Mouse (Mus musculus) forebrain, embryonic 13.5 days (tissue): Measurements from ENCODE around the gene Psors1c2. TPM values are rescaled to one million over a fixed set of nuclear protein-coding genes. Genes with fewer than 3 reads are reported as not detected.
A peak's percentile ranks its signal among the peaks of the same experiment; 100 is the strongest.

ENCODE experiments used
- ATAC-seq: fragments of 200-750 bp; cut with Nextera tagmentation; 2 replicates; pipeline ENCODE4 v1.8.0; 2017
- H3K27ac ChIP-seq: fragments of 300-500 bp; sonication (generic); 2 replicates; pipeline ENCODE4 v1.5.1; 2015; ENCODE audit warnings: inconsistent platforms, mild to moderate bottlenecking, moderate library complexity
- H3K27me3 ChIP-seq: fragments of 300-500 bp; sonication (generic); 2 replicates; pipeline ENCODE4 v1.6.1; 2015; ENCODE audit warnings: mild to moderate bottlenecking, inconsistent platforms
- H3K36me3 ChIP-seq: fragments of 300-500 bp; sonication (generic); 2 replicates; pipeline ENCODE4 v1.6.1; 2015; ENCODE audit warnings: mild to moderate bottlenecking, inconsistent platforms; ENCODE audit not compliant: poor library complexity, severe bottlenecking
- H3K4me1 ChIP-seq: fragments of 300-500 bp; sonication (generic); 2 replicates; pipeline ENCODE4 v1.6.1; 2015; ENCODE audit warnings: inconsistent platforms
- H3K4me2 ChIP-seq: fragments of 300-500 bp; sonication (generic); 2 replicates; pipeline ENCODE4 v1.6.1; 2015; ENCODE audit warnings: inconsistent platforms, mild to moderate bottlenecking, moderate library complexity
- H3K4me3 ChIP-seq: fragments of 300-500 bp; sonication (generic); 2 replicates; pipeline ENCODE4 v1.5.1; 2015; ENCODE audit warnings: mild to moderate bottlenecking, inconsistent platforms
- H3K9ac ChIP-seq: fragments of 300-500 bp; sonication (generic); 2 replicates; pipeline ENCODE4 v1.6.1; 2015; ENCODE audit warnings: mild to moderate bottlenecking, inconsistent platforms
- H3K9me3 ChIP-seq: fragments of 300-500 bp; sonication (generic); replicated peaks from 2 replicates; pipeline ENCODE4 v1.6.1; 2016; ENCODE audit warnings: inconsistent platforms
- WGBS: fragments of 180-500 bp; shearing (Covaris S2); methylation state at CpG from one replicate; pipeline ENCODE4 v1.1.7; 2015; 5-methylcytosine and 5-hydroxymethylcytosine counted together
- polyA plus RNA-seq: library from polyadenylated mRNA; unstranded; fragments of >200 nt; fragmentation: Nextera tagmentation; extraction: Ambion mirVana; gene quantifications from 2 replicates; pipeline ENCODE4 v1.2.1, GENCODE M21; 2015

The Psors1c2 gene
- polyA plus RNA-seq, 1 experiment from 2014 or later: 2.1 TPM

- H3K9ac ChIP-seq: no peak overlapping the region
- peaks cover 77% of the 10 kb centered on the region for H3K36me3 ChIP-seq
- WGBS: 87% methylated on average over 8 of the region's 8 CpGs
- no peak overlapping the region for H3K4me2 ChIP-seq
- ATAC-seq: no peak
- no peak overlapping the region for H3K27ac ChIP-seq
- H3K27me3 ChIP-seq: no peaks in the 10 kb centered on the region
- no peak overlapping the region for H3K4me3 ChIP-seq
- no peaks in the 10 kb centered on the region for H3K9me3 ChIP-seq
- no peaks in the 10 kb centered on the region for H3K4me1 ChIP-seq
Observed at GRCm38 (mm10) chr17:35526644-35527043, 6.4 kb upstream of the Psors1c2 start.

GRCm38 (mm10) chr17:35532360-35532759, 641 bp upstream of the Psors1c2 start:
- H3K27me3 ChIP-seq: no peaks in the 10 kb centered on the region
- no peaks in the 10 kb centered on the region for H3K9me3 ChIP-seq
- H3K36me3 ChIP-seq: peaks cover 33% of the 10 kb centered on the region
- no peak overlapping the region for H3K9ac ChIP-seq
- no peak overlapping the region for H3K4me3 ChIP-seq
- H3K27ac ChIP-seq: no peak overlapping the region
- 24% methylated on average over 3 of the region's 3 CpGs for WGBS
- no peaks in the 10 kb centered on the region for H3K4me1 ChIP-seq
- no peak for ATAC-seq
- no peak overlapping the region for H3K4me2 ChIP-seq

- no peaks in the 10 kb centered on the region for H3K27me3 ChIP-seq
- WGBS: 12% methylated on average over 6 of the region's 6 CpGs
- no peaks in the 10 kb centered on the region for H3K4me1 ChIP-seq
- H3K9ac ChIP-seq: no peak overlapping the region
- ATAC-seq: peak; percentile 76
- no peak overlapping the region for H3K4me3 ChIP-seq
- no peak overlapping the region for H3K27ac ChIP-seq
- H3K4me2 ChIP-seq: no peak overlapping the region
- H3K36me3 ChIP-seq: peaks cover 14% of the 10 kb centered on the region
- H3K9me3 ChIP-seq: no peaks in the 10 kb centered on the region
Observed at GRCm38 (mm10) chr17:35534343-35534742, 1.3 kb downstream of the Psors1c2 start.

GRCm38 (mm10) chr17:35537421-35537820, 4.4 kb downstream of the Psors1c2 start:
- Histone ChIP-seq H3K36me3 (no peaks in the 10 kb centered on the region), H3K27ac (no peak overlapping the region), H3K4me2 (no peak overlapping the region), H3K27me3 (no peaks in the 10 kb centered on the region), H3K9me3 (no peaks in the 10 kb centered on the region), H3K4me3 (no peak overlapping the region), H3K4me1 (no peaks in the 10 kb centered on the region), H3K9ac (no peak overlapping the region)
- ATAC-seq: no peak
- 93% methylated on average over 4 of the region's 4 CpGs for WGBS

- whole genome bisulfite sequencing: 81% methylated on average over 1 of the region's 1 CpGs
- Histone ChIP-seq H3K27ac (no peak overlapping the region), H3K4me1 (peaks cover 7% of the 10 kb centered on the region; the same call in 1 of the 2 replicates)
Observed at GRCm38 (mm10) chr17:35538476-35538875, 5.5 kb downstream of the Psors1c2 start.

GRCm38 (mm10) chr17:35539540-35539939, 6.5 kb downstream of the Psors1c2 start:
- Histone ChIP-seq H3K27ac (no peak overlapping the region), H3K9ac (no peak overlapping the region), H3K27me3 (no peaks in the 10 kb centered on the region), H3K4me1 (peaks cover 8% of the 10 kb centered on the region; the same call in 1 of the 2 replicates), H3K4me2 (no peak overlapping the region), H3K36me3 (no peaks in the 10 kb centered on the region), H3K4me3 (no peak overlapping the region), H3K9me3 (no peaks in the 10 kb centered on the region)
- 51% methylated on average over 10 of the region's 10 CpGs for WGBS
- no peak for ATAC-seq

More at GRCm38 (mm10) chr17:35538476-35538875, 5.5 kb downstream of the Psors1c2 start:
- Histone ChIP-seq H3K27me3 (no peaks in the 10 kb centered on the region), H3K36me3 (no peaks in the 10 kb centered on the region), H3K4me3 (no peak overlapping the region), H3K4me2 (no peak overlapping the region), H3K9me3 (no peaks in the 10 kb centered on the region), H3K9ac (no peak overlapping the region)
- no peak for ATAC-seq

- Histone ChIP-seq H3K4me2 (no peak overlapping the region), H3K4me1 (peaks cover 19% of the 10 kb centered on the region; the same call in 1 of the 2 replicates), H3K27ac (no peak overlapping the region), H3K9ac (no peak overlapping the region), H3K27me3 (0 out of 2 replicates have a peak, but pooled peaks cover 3% of the 10 kb centered on the region), H3K4me3 (no peak overlapping the region), H3K9me3 (no peaks in the 10 kb centered on the region), H3K36me3 (no peaks in the 10 kb centered on the region)
- ATAC-seq: no peak
- WGBS: 79% methylated on average over 15 of the region's 15 CpGs
Observed at GRCm38 (mm10) chr17:35542761-35543411, 9.9 kb downstream of the Psors1c2 start.

- Histone ChIP-seq H3K9ac (no peak overlapping the region), H3K9me3 (no peaks in the 10 kb centered on the region), H3K27ac (no peak overlapping the region), H3K36me3 (no peaks in the 10 kb centered on the region), H3K27me3 (0 out of 2 replicates have a peak, but pooled peaks cover 3% of the 10 kb centered on the region), H3K4me3 (no peak overlapping the region), H3K4me1 (peaks cover 19% of the 10 kb centered on the region; the same call in 1 of the 2 replicates), H3K4me2 (no peak overlapping the region)
- 40% methylated on average over 14 of the region's 14 CpGs for WGBS
- no peak for ATAC-seq
Observed at GRCm38 (mm10) chr17:35543412-35543861, 10.4 kb downstream of the Psors1c2 start.

GRCm38 (mm10) chr17:35544001-35544400, 11.0 kb downstream of the Psors1c2 start:
- H3K36me3 ChIP-seq: no peaks in the 10 kb centered on the region
- H3K4me2 ChIP-seq: no peak overlapping the region
- 0 out of 2 replicates have a peak, but pooled peaks cover 3% of the 10 kb centered on the region for H3K27me3 ChIP-seq
- no peak overlapping the region for H3K9ac ChIP-seq
- no peak overlapping the region for H3K4me3 ChIP-seq
- no peak for ATAC-seq
- WGBS: 85% methylated on average over 6 of the region's 6 CpGs
- H3K27ac ChIP-seq: no peak overlapping the region
- H3K9me3 ChIP-seq: no peaks in the 10 kb centered on the region
- H3K4me1 ChIP-seq: peaks cover 19% of the 10 kb centered on the region; the same call in 1 of the 2 replicates

GRCm38 (mm10) chr17:35544680-35545079, 11.7 kb downstream of the Psors1c2 start:
- Histone ChIP-seq H3K9me3 (no peaks in the 10 kb centered on the region), H3K4me2 (no peak overlapping the region), H3K4me3 (no peak overlapping the region), H3K36me3 (no peaks in the 10 kb centered on the region), H3K4me1 (peaks cover 23% of the 10 kb centered on the region; the same call in 1 of the 2 replicates), H3K27ac (no peak overlapping the region), H3K27me3 (0 out of 2 replicates have a peak, but pooled peaks cover 3% of the 10 kb centered on the region), H3K9ac (no peak overlapping the region)
- 28% methylated on average over 6 of the region's 6 CpGs for WGBS
- ATAC-seq: peak; percentile 36; the same call in 1 of the 2 replicates

GRCm38 (mm10) chr17:35547465-35547864, 14.5 kb downstream of the Psors1c2 start:
- no peak overlapping the region for H3K9ac ChIP-seq
- no peak for ATAC-seq
- no peaks in the 10 kb centered on the region for H3K9me3 ChIP-seq
- 0 out of 2 replicates have a peak, but pooled peaks cover 3% of the 10 kb centered on the region for H3K27me3 ChIP-seq
- WGBS: 55% methylated on average over 2 of the region's 2 CpGs
- H3K36me3 ChIP-seq: no peaks in the 10 kb centered on the region
- H3K4me1 ChIP-seq: peaks cover 23% of the 10 kb centered on the region; the same call in 1 of the 2 replicates
- H3K27ac ChIP-seq: no peak overlapping the region
- H3K4me2 ChIP-seq: no peak overlapping the region
- H3K4me3 ChIP-seq: no peak overlapping the region

GRCm38 (mm10) chr17:35548636-35549035, 15.6 kb downstream of the Psors1c2 start:
- Histone ChIP-seq H3K4me1 (peaks cover 14% of the 10 kb centered on the region; the same call in 1 of the 2 replicates), H3K9me3 (no peaks in the 10 kb centered on the region), H3K4me2 (no peak overlapping the region), H3K27me3 (0 out of 2 replicates have a peak, but pooled peaks cover 3% of the 10 kb centered on the region), H3K9ac (no peak overlapping the region), H3K4me3 (no peak overlapping the region), H3K36me3 (no peaks in the 10 kb centered on the region), H3K27ac (no peak overlapping the region)
- 14% methylated on average over 5 of the region's 5 CpGs for WGBS
- ATAC-seq: no peak
